Mouse (Mus musculus) gastrocnemius, adult 8-10 months (tissue): Measurements from ENCODE around the gene Sec16b. TPM values are rescaled to one million over a fixed set of nuclear protein-coding genes. Genes with fewer than 3 reads are reported as not detected.

Experiments
- DNase-seq, 2 experiments: peaks; one replicate each; pipeline ENCODE4 v3.0.0; 2022; ENCODE audit warnings: low spot score in 2 of 2
- total RNA-seq, 4 experiments: library from RNA; stranded (reverse); gene quantifications; 2 replicates each; pipeline ENCODE4 v1.2.4; 2022

The Sec16b gene
- total RNA-seq, 4 experiments from 2014 or later, result 0.29 to 0.79 (median 0.44) TPM

GRCm38 (mm10) chr1:157555738-157556137 is 49.2 kb downstream of the Sec16b start:
- no peak for DNase-seq

DNA sequence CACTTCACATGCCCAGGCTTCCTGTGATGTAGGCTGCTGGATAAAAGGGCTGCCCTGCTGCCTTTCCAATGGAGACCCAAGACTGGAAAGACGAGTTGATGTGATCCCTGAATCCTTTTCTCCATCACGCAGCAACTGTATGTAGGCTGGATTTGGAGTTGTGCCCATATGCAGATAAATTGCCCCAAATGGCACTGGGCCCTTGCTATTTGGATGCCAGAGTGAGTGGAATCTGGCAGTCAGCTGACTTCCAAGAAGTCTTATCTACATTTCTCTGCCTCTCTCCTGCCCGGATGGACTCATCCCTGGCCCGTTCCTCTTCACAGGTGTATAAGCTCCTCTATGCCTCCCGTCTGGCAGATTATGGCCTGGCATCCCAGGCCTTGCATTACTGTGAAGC is 49.9 kb downstream of the Sec16b start:
- DNase-seq, result no peak

- no peak for DNase-seq
Observed at GRCm38 (mm10) chr1:157558145-157558544, 51.6 kb downstream of the Sec16b start.

- DNase-seq, result no peak
Observed at GRCm38 (mm10) chr1:157559986-157560385, 53.5 kb downstream of the Sec16b start.

DNA sequence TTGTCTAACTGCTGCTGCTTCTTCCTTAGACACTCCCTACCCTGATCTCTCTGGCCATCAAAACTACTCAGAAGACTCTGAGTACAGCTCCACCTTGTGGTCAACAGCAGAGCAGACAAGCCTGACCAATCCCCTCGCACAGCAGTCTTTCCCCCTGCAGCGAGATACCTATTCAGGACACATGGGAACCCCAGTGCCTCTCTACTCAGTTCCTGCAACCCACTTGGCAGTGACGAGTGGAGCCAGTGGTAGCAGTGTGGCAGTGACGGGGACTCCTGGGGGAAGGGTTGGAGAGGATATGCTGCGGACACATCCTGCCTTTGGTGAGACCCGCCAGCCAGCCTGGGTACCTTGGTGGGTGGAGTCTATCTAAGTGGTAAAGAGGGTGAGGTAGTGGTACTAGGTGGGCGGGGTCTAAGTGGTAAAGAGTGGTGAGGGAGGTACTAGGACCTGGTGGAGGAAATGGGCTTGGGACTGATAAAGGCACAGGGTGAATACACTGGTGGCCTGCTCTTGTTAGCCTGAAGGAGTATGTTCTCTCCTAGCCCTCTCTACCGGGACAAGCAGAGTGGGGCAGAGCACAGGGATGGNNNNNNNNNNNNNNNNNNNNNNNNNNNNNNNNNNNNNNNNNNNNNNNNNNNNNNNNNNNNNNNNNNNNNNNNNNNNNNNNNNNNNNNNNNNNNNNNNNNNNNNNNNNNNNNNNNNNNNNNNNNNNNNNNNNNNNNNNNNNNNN is 54.3 kb downstream of the Sec16b start:
- DNase-seq, result no peak

DNA sequence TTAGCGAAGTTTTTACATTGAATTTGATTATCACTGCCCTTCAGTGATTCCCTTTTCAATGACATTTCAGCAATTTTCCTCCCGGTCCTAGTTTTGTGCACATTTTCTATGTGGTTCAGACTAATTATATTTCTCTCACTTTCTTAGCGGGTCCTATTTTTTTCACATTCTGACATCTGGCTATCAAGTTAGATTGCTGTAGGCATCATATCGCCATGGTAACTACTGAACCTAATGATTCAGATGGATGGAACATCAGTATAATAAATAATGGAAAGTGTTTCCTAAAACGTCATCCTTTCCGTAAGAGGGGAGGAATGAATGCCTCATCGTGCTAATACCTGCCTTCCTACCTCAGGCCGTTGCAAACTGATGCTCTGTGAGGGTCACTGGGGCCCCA is 61.3 kb downstream of the Sec16b start:
- DNase-seq, result no peak

DNA sequence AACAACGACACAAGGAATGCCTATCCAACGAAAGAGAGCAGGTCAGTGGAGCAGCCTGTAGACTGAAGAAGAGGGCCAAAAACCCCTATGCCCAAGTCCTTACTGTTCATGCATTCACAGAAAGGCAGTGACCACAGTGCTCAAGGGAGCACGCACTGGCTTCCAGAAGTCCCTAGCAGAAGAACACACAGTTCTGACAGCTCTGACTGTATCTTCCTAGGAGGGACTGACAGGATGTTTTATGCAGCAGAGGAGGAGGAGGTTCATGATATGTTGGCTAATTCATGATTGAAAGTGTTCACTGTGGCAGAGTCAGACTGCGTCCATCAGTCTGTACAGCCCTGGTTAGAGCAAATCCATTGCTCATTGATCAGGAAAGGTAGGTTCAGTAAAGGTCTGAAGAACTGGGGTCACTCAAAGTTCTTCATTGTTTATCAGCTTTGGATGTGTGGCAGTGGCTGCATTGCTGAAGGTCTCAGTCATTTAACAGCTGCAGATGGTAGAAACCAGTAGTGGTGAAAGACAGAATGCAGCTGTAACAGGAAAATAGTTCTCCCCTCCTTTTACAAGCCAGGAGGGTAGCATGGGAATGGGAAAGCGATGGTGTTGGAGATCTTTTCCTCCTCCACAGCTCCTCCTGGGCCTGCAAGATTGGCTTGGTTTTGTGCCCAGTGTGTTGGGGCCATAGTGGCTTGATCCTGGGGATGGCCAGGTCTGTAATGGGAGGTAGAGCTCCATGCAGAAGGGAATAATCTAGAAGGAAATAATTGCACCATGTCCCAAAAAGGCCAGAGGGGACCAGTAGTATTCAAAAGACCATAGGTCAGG is 62.9 kb downstream of the Sec16b start:
- no peak for DNase-seq

DNA sequence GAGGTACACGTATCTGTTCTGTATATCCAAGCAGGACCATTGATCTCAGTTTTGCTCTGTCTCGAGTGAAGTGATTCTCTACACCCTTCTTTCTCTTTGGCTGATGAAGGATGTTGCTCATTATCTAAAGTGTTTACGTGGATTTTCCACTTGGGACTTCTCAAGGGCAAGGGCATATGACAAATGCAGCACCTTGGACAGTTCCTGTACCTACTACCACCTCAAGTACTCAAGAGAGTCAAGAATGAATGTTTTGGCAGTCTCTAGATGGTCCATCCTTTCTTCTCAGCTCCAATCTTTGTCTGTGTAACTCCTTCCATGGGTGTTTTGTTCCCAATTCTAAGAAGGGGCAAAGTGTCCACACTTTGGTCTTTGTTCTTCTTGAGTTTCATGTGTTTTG is 68.8 kb downstream of the Sec16b start:
- DNase-seq, result no peak

DNA sequence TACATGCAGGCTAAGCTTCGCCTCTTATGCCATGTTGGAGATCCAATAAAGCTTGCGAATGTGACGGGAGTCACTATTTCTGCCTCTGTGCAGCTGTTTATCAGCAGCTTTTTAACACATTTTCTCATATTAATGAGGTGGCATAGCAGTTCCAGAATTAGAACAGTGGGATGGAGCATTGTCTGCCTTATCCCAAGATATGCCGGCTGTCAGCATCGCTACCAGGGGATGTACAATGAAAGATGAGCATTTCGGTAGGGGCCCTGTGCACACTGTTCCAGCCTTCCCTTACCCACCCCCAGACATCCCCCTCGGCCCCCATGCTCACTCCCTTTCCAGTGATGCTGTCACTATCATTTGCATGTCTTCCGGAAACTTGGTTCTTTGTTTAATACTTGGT is 71.8 kb downstream of the Sec16b start:
- DNase-seq, result no peak

- no peak for DNase-seq
Observed at GRCm38 (mm10) chr1:157586556-157586955, 80.0 kb downstream of the Sec16b start.

GRCm38 (mm10) chr1:157592039-157592438 is 85.5 kb downstream of the Sec16b start:
- no peak for DNase-seq

- no peak for DNase-seq
Observed at GRCm38 (mm10) chr1:157594561-157594960, 88.0 kb downstream of the Sec16b start.

- DNase-seq, result no peak
Observed at GRCm38 (mm10) chr1:157595165-157595564, 88.6 kb downstream of the Sec16b start.

DNA sequence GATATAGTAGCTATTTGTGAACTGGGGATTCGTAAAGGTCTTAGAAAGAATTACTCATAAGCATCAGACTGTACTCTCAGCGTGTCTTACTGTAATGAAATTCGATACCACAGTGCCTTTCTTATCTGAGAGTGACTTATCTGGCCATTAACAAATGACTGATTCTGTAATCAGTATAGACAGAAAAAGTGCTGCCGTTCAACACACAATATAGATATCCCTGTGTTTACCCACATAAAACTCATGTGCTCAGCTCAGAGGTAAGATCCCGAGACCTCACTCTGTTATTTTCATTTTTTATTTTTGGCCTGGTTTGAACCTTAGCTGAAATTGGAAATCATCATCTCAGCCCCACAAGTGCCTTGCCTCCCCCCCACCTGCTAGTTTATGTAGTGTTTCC is 98.0 kb downstream of the Sec16b start:
- DNase-seq, result no peak

Other genes with a start within 250 kb of the Sec16b start
- gene Rasal2, start 94.1 kb upstream of the Sec16b start, total RNA-seq, result 1 to 10 TPM; 4.0 to 6.1 (median 5.1) TPM
- under 1 TPM; 0.36 to 0.88 (median 0.70) TPM for gene Cryzl2, start 48.2 kb upstream of the Sec16b start, total RNA-seq